Mouse (Mus musculus) CH12.LX (cell line): ENCODE measurements around the gene Hsdl2.

Experiments
- CTCF ChIP-seq, 2 experiments: IDR thresholded peaks in 1 of 2; conservative IDR thresholded peaks in 1 of 2; 2 replicates each; pipeline ENCODE4 v1.5.1; 2011 to 2012; ENCODE audit warnings: low read depth in 2 of 2, low read length in 2 of 2, improper control_type of control experiment in 1 of 2, inconsistent platforms in 1 of 2, mild to moderate bottlenecking in 1 of 2, moderate library complexity in 1 of 2
- EP300 ChIP-seq: IDR thresholded peaks from 2 replicates; pipeline ENCODE4 v1.6.1; 2011; ENCODE audit warnings: low read length, improper control_type of control experiment
- ETS1 ChIP-seq: conservative IDR thresholded peaks from 2 replicates; pipeline ENCODE4 v1.6.1; 2012; ENCODE audit warnings: low read depth, mild to moderate bottlenecking, inconsistent platforms, low read length, improper control_type of control experiment, moderate library complexity
- SIN3A ChIP-seq: IDR thresholded peaks from 2 replicates; pipeline ENCODE4 v1.6.1; 2012; ENCODE audit warnings: low read length, improper control_type of control experiment, inconsistent platforms
- SMC3 ChIP-seq: IDR thresholded peaks from 2 replicates; pipeline ENCODE4 v1.6.1; 2011; ENCODE audit warnings: low read depth, low read length, improper control_type of control experiment

GRCm38 (mm10) chr4:59596556-59596955 lies 15.2 kb downstream of the Hsdl2 start:
- TF ChIP-seq EP300 (peak; percentile 43; the same call in 1 of the 2 replicates), SMC3 (no peak), CTCF (conservative IDR thresholded peaks at IDR 0.05 in 1 of 2, IDR thresholded peaks at IDR 0.05 in 1 of 2; ENCODE audit: low read depth in 2 of 2, low read length in 2 of 2) (no peak), SIN3A (no peak), ETS1 (no peak)
